Mouse (Mus musculus) induced T-regulatory cell, adult 2 months (primary cell): ENCODE data around the gene Arrdc1.

Experiments used
- DNase-seq: peaks from one replicate; pipeline ENCODE4 v3.0.0-alpha.2; 2012; ENCODE audit warnings: low read depth

The Arrdc1 gene

DNA sequence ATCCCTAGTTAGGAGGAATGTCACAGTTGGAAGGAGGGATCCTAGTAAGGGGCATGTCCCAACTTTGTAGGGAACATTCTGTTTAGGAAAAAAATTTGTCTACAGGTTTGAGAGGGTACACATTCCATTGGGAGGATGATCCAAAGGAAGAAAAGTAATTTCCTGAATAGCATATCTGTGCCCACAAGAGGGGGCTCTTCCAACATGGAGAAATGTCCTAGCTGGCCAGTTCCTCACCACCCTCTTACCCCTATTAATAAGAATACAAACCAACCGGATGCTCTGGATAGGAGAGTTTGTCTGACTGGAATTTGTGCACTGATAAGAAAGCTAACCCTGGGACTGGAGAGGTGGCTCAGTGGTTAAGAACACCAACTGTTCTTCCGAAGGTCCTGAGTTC, 11.5 kb downstream of the Arrdc1 start:
- DNase-seq = peak; percentile 36

DNA sequence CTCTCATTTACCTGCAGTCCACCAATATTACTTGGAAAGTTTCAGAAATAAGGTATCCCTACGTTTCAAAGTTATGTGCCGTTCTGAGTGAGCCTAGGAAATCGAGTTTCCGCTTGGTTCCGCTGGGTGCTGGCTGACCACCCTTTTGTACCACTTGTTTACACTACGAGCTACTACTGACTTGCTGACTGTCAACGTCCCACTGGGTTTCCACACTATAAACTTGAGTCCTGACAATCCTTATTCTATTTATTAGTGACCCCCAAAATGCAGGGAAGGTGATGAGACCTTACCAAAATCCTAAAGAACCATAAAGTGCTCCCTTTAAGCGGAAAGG, 15.2 kb downstream of the Arrdc1 start:
- no peak for DNase-seq

DNA sequence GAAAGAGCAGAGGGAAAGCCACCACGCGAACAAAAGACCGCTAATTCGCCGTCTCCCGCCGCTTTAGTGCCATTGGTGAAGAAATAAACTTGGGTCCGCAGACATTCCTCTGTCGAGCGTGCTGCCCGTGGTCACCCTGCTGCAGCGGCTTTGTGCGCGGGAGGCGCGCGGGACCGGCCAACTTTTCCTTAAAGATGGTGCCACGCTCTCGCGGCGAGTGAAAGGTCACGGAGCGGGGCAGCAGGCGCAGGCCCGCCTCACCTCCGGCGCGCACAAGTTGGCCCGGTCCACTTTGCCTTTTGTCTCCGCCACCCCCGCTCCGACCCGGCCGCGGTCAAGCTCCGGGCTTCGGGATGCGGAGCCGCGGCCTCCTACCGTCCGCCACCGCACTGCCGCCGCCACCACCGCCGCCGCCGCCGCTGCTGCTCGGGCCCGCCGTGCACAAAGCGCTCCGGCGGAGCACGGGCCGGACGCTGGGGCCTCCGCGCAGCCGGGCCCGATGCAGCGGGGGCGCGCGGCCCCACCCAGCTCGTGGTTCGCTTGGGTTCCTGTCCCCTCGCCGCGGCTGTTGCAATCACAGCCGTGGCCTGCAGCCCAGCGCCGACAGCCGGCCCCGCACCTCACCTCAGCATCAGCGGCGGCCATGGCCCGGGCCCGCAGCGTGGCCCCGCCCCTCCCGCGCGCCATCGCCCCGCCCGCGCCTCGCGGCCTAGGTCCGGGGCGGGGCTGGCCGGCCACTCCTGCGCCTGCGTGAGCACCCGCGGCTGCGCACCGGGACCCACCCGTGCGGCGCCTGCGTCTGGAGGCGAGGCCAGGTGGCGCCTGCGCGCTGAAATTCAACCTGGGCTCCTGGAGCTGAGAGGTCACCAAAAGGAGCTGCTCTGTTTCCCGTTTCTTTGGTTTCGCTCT, 15.9 kb downstream of the Arrdc1 start, which contains the start of gene Ehmt1:
Gene Ehmt1, minus strand, starts transcription at position 685 of the 909 bp plus-strand sequence.
- DNase-seq = peak; percentile 96

DNA sequence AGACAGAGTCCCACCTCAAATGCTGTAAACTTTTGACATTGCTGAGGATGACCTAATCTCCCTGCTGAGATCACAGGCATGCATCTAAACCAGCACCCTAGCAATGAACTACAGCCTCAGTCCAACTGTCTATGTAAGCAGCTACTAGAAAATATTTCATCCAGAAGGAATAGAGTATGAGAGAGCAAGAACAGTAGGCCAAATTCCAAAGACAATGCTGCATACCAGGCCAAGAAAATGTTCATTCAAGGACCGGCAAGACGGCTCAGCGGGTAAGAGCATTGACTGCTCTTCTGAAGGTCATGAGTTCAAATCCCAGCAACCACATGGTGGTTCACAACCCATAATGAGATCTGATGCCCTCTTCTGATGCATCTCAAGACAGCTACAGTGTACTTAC, 20.3 kb downstream of the Arrdc1 start:
- DNase-seq = no peak

DNA sequence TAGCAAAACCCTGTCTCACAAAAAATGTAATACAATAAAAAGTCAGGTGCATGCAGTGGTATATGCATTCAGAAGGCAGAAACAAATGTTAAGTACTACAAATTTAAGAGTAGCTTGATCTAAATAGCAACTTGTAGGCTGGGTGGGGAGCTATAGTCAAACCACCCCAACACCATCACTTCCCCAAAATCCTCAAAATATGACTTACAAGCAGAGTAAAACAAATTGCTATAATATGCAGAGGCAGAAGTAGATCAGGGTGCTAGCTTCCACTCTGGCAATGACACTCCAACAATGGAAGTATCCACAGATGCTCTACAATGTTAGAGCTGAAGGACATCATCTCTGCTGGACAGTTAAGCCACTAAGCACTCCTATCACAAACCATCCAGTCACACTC, 22.5 kb downstream of the Arrdc1 start:
- no peak for DNase-seq

DNA sequence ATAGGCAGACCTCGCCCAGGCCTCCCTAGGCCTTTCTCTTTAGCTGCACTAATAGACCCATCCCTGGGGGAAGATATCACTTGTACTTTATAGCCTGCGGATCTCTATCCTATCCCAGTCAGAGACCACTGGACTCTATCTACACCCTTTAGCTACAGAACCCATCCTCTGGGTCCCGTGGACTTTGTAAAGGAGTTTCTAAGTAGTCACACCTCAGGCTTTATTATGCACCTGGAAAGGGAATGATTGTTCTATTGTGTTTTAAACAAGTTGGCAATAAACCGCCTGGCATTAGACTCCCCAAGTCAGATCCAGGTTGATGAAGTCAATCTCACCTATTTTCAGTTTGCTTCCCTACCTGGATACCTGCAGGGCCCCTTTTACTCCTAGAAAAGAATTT, 22.9 kb downstream of the Arrdc1 start:
- no peak for DNase-seq

DNA sequence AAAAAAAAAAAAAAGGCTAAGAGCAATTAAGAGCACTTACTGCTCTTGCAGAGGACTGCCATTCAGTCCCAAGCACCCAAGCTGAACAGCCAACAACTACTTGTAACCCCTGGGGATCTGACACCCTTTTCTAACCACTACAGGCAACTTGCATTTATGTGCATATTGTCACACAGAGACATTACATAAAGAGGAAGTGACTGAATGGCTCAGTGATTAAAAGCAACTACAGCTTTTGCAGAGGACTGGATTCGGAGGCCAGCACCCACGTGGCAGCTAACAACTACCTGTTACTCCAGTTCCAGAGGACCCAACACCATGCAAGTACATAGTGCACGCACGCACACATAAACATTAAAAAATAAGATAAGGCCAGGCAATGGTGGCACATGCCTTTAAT, 24.6 kb downstream of the Arrdc1 start:
- no peak for DNase-seq

DNA sequence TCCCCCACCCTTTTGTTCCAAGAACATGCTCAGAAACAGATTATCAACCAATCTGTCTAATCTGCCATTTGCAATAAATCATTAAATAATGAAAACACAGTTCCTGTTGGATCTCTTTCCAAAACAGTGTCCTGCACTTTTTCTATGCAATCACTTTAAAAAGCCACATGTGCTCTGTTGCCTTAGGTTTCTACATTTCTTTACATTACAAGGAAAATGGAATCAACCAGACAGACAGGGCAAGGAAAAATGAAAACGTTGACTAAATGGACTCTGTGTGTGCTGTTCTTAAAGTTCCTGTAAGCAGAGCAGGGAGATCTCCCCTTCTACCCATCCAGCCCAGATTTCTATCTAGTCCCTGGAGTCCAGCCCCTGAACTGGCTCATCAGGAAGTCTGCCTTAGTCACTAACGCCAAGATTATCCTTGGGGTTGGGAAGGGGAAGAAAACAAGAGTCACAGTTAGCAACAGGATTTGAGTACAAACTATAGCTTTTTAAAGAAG, 29.3 kb downstream of the Arrdc1 start:
- no peak for DNase-seq

DNA sequence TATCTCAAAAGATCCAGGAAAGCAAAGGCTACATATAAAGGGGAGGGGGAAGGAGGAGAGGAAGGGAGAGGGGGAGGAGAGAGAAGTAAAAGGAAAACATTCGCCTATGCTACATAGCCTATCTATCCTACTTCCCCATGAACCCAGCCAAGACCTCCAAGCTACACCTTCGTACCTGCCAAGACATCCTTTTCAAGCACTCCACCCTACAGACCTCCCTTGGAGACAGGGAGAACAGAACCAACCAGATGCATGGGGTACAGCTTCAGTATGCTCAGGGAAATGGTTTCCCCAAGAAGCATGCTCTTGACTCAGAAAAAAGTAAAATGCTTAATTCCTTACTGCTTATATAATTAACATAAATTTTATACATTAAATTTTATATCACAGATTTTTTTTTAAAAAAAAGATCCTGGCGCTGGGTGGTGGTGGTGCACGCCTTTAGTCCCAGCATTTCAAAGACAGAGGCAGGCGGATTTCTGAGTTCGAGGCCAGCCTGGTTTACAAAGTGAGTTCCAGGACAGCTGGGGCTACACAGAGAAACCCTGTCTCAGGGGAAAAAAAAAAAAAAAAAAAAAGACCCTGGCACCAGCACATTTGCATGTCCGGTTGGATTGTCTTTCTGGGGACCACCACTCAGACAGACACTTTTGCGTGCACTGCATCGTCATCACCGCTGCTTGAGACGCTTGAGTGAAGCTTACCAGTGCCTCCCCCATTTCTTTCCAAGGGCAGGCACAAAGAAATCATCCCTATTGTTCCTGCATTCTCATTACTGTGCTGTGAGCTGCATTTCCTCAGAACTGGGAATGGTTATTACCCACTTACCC, 30.0 kb downstream of the Arrdc1 start:
- no peak for DNase-seq

DNA sequence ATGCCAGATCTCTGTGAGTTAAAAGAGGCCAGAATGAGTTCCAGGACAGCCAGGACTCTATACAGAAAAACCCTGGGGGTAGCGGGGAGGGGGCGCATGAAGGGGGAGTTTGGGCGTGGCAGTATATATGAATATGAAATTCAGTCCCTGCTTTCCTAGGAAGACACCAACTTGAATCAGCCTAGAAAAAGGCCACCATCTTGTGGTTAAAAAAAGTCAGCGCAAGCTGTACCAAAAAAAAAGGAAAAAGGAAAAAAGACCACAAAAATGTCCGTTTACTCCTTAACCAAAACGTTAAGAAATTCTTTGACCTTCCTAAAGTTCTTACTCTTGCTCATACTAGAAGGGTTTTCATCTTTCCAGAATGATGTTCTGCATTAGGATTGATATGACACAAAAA, 32.1 kb downstream of the Arrdc1 start:
- no peak for DNase-seq

DNA sequence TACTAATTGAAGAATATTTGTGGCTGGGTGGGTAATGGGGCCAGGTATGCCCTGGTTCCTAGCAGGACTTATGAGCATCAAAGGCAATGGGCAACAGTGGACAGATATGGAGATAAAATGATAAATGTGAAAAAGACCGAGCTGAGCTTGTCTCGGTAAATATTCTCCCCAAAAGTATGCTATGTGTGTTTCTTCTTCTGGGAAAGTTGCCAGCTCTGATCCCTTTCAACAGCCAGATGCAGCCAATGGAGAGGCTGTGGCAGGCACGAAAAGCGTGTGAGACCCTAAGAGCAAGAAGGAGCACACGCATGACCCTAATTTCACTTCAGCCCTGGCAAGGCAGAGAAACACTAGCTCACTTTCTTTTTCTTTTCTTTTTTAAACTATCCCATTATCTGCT, 34.0 kb downstream of the Arrdc1 start:
- DNase-seq = no peak

DNA sequence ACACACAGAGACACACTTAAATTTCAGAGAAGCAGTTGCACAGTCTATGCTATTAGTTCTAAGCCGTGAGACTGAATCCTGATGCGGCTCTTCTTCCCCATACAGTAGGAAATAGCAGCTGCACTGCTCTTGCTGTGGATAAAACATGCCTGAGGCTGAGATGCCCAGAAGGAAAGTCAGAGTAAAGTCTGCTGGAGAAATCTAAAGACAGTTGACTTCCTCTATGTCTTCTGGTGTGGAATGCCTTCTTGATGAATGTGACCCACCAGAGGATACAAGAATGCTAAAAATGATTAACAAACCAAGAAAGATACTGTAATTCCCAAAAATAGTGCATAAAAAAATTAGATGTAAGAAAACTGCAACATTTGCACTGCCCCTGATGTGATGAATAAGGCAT, 35.8 kb downstream of the Arrdc1 start:
- no peak for DNase-seq

DNA sequence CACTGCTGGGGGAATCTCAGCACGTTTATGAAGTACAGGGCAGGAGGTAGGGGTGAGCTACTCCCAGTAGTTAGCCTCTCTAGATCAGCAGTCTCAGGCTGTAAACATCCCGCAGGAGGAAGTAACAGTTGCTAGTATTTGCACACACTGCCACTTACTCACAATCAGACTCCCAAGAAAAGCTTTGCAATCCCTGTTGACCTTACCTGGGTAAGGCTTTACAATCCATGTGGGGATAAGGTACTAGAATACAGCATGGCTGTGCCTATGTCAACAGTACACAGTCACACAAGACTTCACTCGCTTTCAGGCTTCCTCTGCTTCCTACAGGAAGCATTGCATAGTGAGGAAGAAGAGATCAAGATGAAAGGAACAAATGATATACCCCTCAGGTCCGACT, 38.3 kb downstream of the Arrdc1 start:
- DNase-seq = no peak

DNA sequence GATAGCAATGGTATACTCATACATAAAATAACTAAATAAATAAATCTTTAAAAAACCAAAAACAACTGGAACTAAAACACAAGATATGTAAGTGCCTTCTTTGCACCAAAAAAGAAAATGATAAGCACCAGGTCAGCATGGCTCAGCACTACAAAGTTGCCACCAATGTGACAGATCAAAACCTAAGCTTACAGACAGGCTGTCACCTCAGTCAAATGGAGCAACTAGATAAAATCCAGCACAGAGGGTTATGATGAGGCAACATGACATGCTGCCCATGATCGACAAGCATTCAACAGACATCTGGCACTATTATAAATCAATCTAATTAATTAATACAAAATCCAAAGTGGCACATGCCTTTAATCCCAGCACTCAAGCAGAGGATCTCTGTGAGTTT, 40.8 kb downstream of the Arrdc1 start:
- DNase-seq = no peak

DNA sequence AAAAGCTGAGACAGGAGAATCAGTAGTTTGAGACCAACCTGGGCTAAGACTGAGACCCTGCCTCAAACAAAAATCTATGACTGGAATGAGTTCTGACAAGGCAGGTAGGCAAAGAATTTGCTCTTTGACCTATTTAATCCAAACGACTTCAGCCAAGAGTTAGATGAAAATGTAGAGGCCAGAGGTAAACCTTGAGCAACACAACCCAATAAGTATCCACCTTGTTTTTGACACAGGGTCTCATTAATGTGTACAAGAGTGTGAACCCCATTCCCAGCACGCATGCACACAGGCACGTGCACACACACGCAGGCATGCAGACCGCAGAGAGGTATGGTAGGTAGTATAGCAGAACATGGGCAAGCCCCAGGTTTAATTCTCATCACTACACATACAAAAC, 42.7 kb downstream of the Arrdc1 start:
- DNase-seq = no peak

DNA sequence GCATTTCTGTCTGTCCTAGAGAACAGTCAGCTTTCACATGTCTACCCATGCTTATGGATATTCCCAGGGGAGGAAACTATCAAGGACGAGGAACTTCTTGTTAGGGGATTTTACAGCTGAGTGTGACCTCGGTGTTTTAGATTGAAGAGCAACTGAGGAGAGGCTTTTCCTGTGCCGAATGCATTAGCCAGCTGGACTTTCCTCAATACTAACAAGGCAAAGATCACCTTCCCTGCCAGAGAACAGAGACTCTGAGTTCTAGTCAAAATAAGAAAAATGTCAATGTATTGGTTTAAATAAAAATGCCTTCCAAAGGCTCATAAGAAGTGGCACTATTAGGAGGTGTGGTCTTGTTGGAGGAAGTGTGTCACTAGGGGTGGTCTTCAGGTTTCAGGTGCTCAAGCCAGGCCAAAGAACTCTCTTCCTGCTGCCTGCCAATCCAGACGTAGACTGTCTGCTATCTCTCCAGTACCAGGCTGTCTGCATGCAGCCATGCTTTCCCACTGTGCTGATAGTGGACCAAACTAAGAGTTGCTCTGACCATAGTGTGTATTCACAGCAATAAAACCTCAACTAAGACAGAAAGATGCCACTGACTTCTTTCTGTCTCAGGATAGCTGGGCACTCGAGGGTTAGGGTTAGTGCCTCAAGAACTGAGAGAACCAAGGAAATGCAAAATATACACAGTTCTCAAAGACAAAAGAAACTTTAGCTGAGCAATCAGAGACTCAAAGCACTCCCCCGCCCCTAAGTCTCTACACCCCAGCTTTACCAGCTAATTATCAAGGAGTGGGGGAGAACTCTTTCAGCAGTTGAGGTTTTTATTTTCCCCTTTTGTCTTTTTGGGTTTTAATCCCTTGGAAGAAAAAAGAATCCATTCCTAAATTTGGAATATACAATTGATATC, 44.3 kb downstream of the Arrdc1 start:
- no peak for DNase-seq

DNA sequence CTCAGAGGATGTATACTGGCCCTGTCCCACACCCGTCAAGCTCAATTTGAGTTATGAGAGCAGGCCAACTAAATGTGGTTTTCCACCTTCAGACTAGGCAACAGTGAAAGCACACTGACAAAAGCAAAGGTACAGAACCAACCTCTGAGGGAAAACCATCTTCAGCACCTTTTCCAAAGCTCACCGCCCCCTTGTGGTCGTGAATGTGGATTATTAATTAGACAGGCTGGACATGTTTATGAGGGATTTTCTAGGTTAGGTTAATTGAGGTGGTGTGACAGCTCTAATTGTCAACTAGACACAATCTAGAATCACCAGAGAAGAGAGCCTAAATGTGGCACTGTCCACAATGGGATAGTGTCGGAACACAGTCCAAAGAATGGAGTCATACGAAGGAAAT, 46.2 kb downstream of the Arrdc1 start:
- DNase-seq = peak; percentile 46

DNA sequence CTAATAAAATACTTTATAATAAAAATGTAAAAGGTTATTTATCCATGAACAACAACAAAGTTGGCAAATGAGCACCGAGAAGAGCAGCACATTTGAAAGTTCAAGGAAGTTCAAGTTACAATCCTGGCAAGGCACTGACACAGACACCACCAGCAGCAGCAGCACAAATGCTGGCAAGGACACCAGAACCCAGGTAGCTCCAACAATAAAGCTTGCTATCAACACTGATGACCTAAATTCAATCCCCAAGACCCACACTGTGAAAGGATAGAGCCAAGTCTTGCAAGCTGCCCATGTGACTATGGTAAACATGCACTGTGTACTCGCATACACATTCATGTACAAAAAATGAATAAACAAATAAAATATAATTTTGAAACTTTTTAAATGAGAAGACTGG, 54.4 kb downstream of the Arrdc1 start:
- no peak for DNase-seq
